8 mouse cellular contexts compared by ENCODE assay signal in genomic region chr3:84815461-84815860, GRCm38 (mm10). TPM values are rescaled to one million over a fixed set of nuclear protein-coding genes. Genes with fewer than 3 reads are reported as not detected.
DNase-seq lines count a peak whose midpoint lies in the region; ATAC-seq and TF ChIP-seq lines count a peak whose summit lies in the region.

No protein-coding gene starts in this region.

- peak; percentile 81 for DNase-seq in A20 (ENCODE audit: low read depth, low spot score)
- peak; percentile 58 for DNase-seq in adrenal gland, postnatal 10 days
- DNase-seq in liver, embryonic 14.5 days (ENCODE audit: low read depth in 3 of 3, low spot score in 3 of 3) = peak in 2 of 3 experiments; percentile 25 to 26
- peak; percentile 24 to 41 for DNase-seq in natural killer cell, adult 2 months (ENCODE audit: low spot score in 2 of 2)
- peak; percentile 61 for DNase-seq in stomach, postnatal 0 days (ENCODE audit: low spot score)

- H3K27me3 ChIP-seq in embryonic facial prominence, embryonic 15.5 days = no peaks in the 10 kb centered on the region
- no peaks in the 10 kb centered on the region for H3K27me3 ChIP-seq in heart, embryonic 12.5 days (replicated peaks)
- no peaks in the 10 kb centered on the region for H3K27me3 ChIP-seq in kidney, embryonic 16.5 days (ENCODE audit: insufficient read depth, low read length)
- no peaks in the 10 kb centered on the region for H3K27me3 ChIP-seq in liver, embryonic 14.5 days (ENCODE audit: control insufficient read depth, insufficient read depth, low read length)
- H3K27me3 ChIP-seq in stomach, postnatal 0 days (ENCODE audit: control insufficient read depth, insufficient read depth, low read length) = no peaks in the 10 kb centered on the region

- H3K9ac ChIP-seq in embryonic facial prominence, embryonic 15.5 days = peak overlapping the region; percentile 91
- peak overlapping the region; percentile 85 for H3K9ac ChIP-seq in heart, embryonic 12.5 days
- peak overlapping the region; percentile 79 for H3K9ac ChIP-seq in kidney, embryonic 16.5 days (replicated peaks; ENCODE audit: low read length)
- H3K9ac ChIP-seq in liver, embryonic 14.5 days (replicated peaks) = peak overlapping the region; percentile 94
- peak overlapping the region; percentile 91 for H3K9ac ChIP-seq in stomach, postnatal 0 days (ENCODE audit: low read length)

- H3K36me3 ChIP-seq in embryonic facial prominence, embryonic 15.5 days = no peaks in the 10 kb centered on the region
- H3K36me3 ChIP-seq in heart, embryonic 12.5 days = 0 out of 2 replicates have a peak, but pooled peaks cover 6% of the 10 kb centered on the region
- no peaks in the 10 kb centered on the region for H3K36me3 ChIP-seq in kidney, embryonic 16.5 days (ENCODE audit: insufficient read depth, low read length)
- H3K36me3 ChIP-seq in liver, embryonic 14.5 days (replicated peaks; ENCODE audit: control insufficient read depth, insufficient read depth, low read depth) = no peaks in the 10 kb centered on the region
- H3K36me3 ChIP-seq in stomach, postnatal 0 days (ENCODE audit: control insufficient read depth, insufficient read depth, low read length) = no peaks in the 10 kb centered on the region

- TF ChIP-seq EP300 in liver, embryonic 14.5 days (IDR thresholded peaks at IDR 0.05; ENCODE audit: low read depth) = no peak
- no peak for TF ChIP-seq EP300 in stomach, postnatal 0 days (optimal IDR thresholded peaks at IDR 0.05)

- peaks cover 21% of the 10 kb centered on the region for H3K4me1 ChIP-seq in embryonic facial prominence, embryonic 15.5 days
- peaks cover 20% of the 10 kb centered on the region for H3K4me1 ChIP-seq in heart, embryonic 12.5 days (replicated peaks)
- peaks cover 14% of the 10 kb centered on the region for H3K4me1 ChIP-seq in kidney, embryonic 16.5 days (ENCODE audit: insufficient read depth, low read length)
- peaks cover 11 to 20% of the 10 kb centered on the region in 2 experiments for H3K4me1 ChIP-seq in liver, embryonic 14.5 days (replicated peaks; ENCODE audit: control insufficient read depth in 2 of 2, insufficient read depth in 2 of 2, low read length in 1 of 2)
- no peaks in the 10 kb centered on the region for H3K4me1 ChIP-seq in stomach, postnatal 0 days (replicated peaks; ENCODE audit: control insufficient read depth, insufficient read depth)

- WGBS in embryonic facial prominence, embryonic 15.5 days = 0% methylated on average over 28 of the region's 29 CpGs
- WGBS in heart, embryonic 12.5 days = under 1% methylated on average over 29 of the region's 29 CpGs
- WGBS in kidney, embryonic 16.5 days = under 1% methylated on average over 29 of the region's 29 CpGs
- 1% methylated on average over 28 of the region's 29 CpGs for WGBS in liver, embryonic 14.5 days (ENCODE audit: insufficient replicate concordance)
- WGBS in stomach, postnatal 0 days = under 1% methylated on average over 25 of the region's 29 CpGs

- peak overlapping the region; percentile 91 for H3K4me2 ChIP-seq in embryonic facial prominence, embryonic 15.5 days (replicated peaks)
- H3K4me2 ChIP-seq in heart, embryonic 12.5 days = peak overlapping the region; percentile 93
- H3K4me2 ChIP-seq in kidney, embryonic 16.5 days (replicated peaks; ENCODE audit: low read depth, low read length) = peak overlapping the region; percentile 86
- H3K4me2 ChIP-seq in liver, embryonic 14.5 days (ENCODE audit: low read depth) = peak overlapping the region; percentile 89
- peak overlapping the region; percentile 99 for H3K4me2 ChIP-seq in stomach, postnatal 0 days (replicated peaks; ENCODE audit: low read depth)

- TF ChIP-seq CTCF in liver, embryonic 14.5 days (IDR thresholded peaks at IDR 0.05; ENCODE audit: low read depth) = no peak; the same call in 1 of the 2 replicates
- TF ChIP-seq CTCF in stomach, postnatal 0 days (IDR thresholded peaks at IDR 0.05; ENCODE audit: low read depth) = no peak

- no peaks in the 10 kb centered on the region for H3K9me3 ChIP-seq in embryonic facial prominence, embryonic 15.5 days (replicated peaks)
- H3K9me3 ChIP-seq in heart, embryonic 12.5 days (replicated peaks) = no peaks in the 10 kb centered on the region
- no peaks in the 10 kb centered on the region for H3K9me3 ChIP-seq in kidney, embryonic 16.5 days (ENCODE audit: low read length)
- no peaks in the 10 kb centered on the region for H3K9me3 ChIP-seq in liver, embryonic 14.5 days (ENCODE audit: control insufficient read depth, low read length)
- H3K9me3 ChIP-seq in stomach, postnatal 0 days (ENCODE audit: control insufficient read depth, low read length) = no peaks in the 10 kb centered on the region

- no peak for ATAC-seq in embryonic facial prominence, embryonic 15.5 days (ENCODE audit: insufficient number of reproducible peaks, low FRiP score, low TSS enrichment, low read depth)
- ATAC-seq in heart, embryonic 12.5 days (ENCODE audit: insufficient number of reproducible peaks, low FRiP score) = no peak
- ATAC-seq in kidney, embryonic 16.5 days (ENCODE audit: low FRiP score, low TSS enrichment) = peak; percentile 32
- ATAC-seq in liver, embryonic 14.5 days (ENCODE audit: insufficient read depth) = no peak
- no peak for ATAC-seq in stomach, postnatal 0 days (ENCODE audit: low FRiP score, low TSS enrichment)

- peak overlapping the region; percentile 98 for H3K27ac ChIP-seq in embryonic facial prominence, embryonic 15.5 days (replicated peaks)
- H3K27ac ChIP-seq in heart, embryonic 12.5 days (ENCODE audit: poor library complexity, severe bottlenecking) = peak overlapping the region; percentile 95
- no peak overlapping the region for H3K27ac ChIP-seq in kidney, embryonic 16.5 days (ENCODE audit: low read length)
- no peak overlapping the region for H3K27ac ChIP-seq in liver, embryonic 14.5 days
- peak overlapping the region; percentile 99 for H3K27ac ChIP-seq in stomach, postnatal 0 days (replicated peaks)

- peak overlapping the region; percentile 98 for H3K4me3 ChIP-seq in embryonic facial prominence, embryonic 15.5 days (replicated peaks)
- peak overlapping the region; percentile 77 for H3K4me3 ChIP-seq in heart, embryonic 12.5 days
- peak overlapping the region; percentile 98 for H3K4me3 ChIP-seq in kidney, embryonic 16.5 days (ENCODE audit: low read length)
- peak overlapping the region; percentile 91 to 96 for H3K4me3 ChIP-seq in liver, embryonic 14.5 days (ENCODE audit: insufficient read depth in 1 of 2, low read depth in 2 of 2, low read length in 2 of 2)
- peak overlapping the region; percentile 98 for H3K4me3 ChIP-seq in stomach, postnatal 0 days (ENCODE audit: low read depth, low read length)

RNA-seq across cellular contexts. Expression of gene Fbxw7, which starts 0.4 kb away (rescaled TPM):
- 10 to 100 TPM; 14.2 to 16.8 TPM for total RNA-seq in adrenal gland, postnatal 10 days (2021)
- 14.6 and 17.9 TPM in 2 replicates for polyA plus RNA-seq in embryonic facial prominence, embryonic 15.5 days (2015; fragmentation: Nextera tagmentation; extraction: Ambion mirVana)
- 6.9 and 8.0 TPM in 2 replicates for polyA plus RNA-seq in heart, embryonic 12.5 days (2016; fragmentation: Nextera tagmentation; extraction: Ambion mirVana)
- polyA plus RNA-seq in kidney, embryonic 16.5 days (2015; fragmentation: Nextera tagmentation; extraction: Ambion mirVana) = 8.7 and 8.8 TPM in 2 replicates
- polyA plus RNA-seq in liver, embryonic 14.5 days (2012; rRNA removed) = 1.6 and 2.5 TPM in 2 replicates
- 2.4 and 2.8 TPM in 2 replicates for polyA plus RNA-seq in liver, embryonic 14.5 days (2014; fragmentation: Nextera tagmentation; extraction: Ambion mirVana)
- 6.7 and 7.4 TPM in 2 replicates for polyA plus RNA-seq in stomach, postnatal 0 days (2015; fragmentation: Nextera tagmentation; extraction: Ambion mirVana)

Comparison
In these comparisons a context has a peak if more than half of its experiments do, and no peak if none do; other contexts are left out.
1. DNase-seq: peak in every context shown above with its lines; median percentile 81 in A20; 61 in stomach, postnatal 0 days; 58 in adrenal gland, postnatal 10 days; 32 in natural killer cell, adult 2 months; 26 in liver, embryonic 14.5 days.
2. H3K27ac ChIP-seq: peak in embryonic facial prominence, embryonic 15.5 days (single experiment), heart, embryonic 12.5 days (single experiment) and stomach, postnatal 0 days (single experiment); none in kidney, embryonic 16.5 days (single experiment) and liver, embryonic 14.5 days (single experiment).
3. Peak in every context shown above with its lines, with median percentiles within 50 percentile points of each other: H3K4me2 ChIP-seq, H3K4me3 ChIP-seq and H3K9ac ChIP-seq.